Comparison of ENCODE assay signal across 8 mouse cellular contexts in the genomic region with DNA sequence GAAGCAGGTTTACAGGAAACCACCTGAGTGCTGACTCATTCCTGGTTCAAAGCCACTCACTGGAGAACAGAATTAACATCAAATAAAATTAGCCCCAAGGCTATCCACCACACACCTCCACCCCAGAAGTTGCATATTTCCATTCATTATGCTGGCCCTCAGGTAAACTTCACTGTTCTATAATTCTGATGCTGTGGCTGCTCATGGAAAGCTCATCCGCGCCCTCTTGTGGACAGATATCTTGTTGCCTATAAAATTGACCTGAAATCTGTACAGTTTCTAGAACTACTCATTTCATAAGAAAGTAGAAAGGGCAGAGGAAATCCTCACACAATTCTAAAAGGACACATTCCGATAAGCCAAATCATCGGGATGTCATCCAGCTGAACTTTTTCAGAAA. TPM values are rescaled to one million over a fixed set of nuclear protein-coding genes. Genes with fewer than 3 reads are reported as not detected.
A peak's percentile ranks its signal among the peaks of the same experiment; 100 is the strongest.
DNase-seq lines count a peak whose midpoint lies in the region; ATAC-seq and TF ChIP-seq lines count a peak whose summit lies in the region.

No protein-coding gene starts in this region.

- no peaks in the 10 kb centered on the region for H3K4me1 ChIP-seq in heart, embryonic 12.5 days (replicated peaks)
- H3K4me1 ChIP-seq in MEL (ENCODE audit: control insufficient read depth in 1 of 2, insufficient read depth in 2 of 2, low read length in 2 of 2), result peaks cover 0 to 3% of the 10 kb centered on the region in 2 experiments; a peak in 2 of 4 replicates
- no peaks in the 10 kb centered on the region for H3K4me1 ChIP-seq in heart, postnatal 0 days (ENCODE audit: control insufficient read depth, insufficient read depth)
- H3K4me1 ChIP-seq in midbrain, postnatal 0 days (ENCODE audit: insufficient read depth, low read length), result no peaks in the 10 kb centered on the region

- WGBS in heart, embryonic 12.5 days, result 15% methylated on average over 4 of the region's 4 CpGs
- 7% methylated on average over 4 of the region's 4 CpGs for WGBS in heart, postnatal 0 days
- WGBS in midbrain, postnatal 0 days, result 19% methylated on average over 4 of the region's 4 CpGs

- H3K4me2 ChIP-seq in heart, embryonic 12.5 days, result no peak overlapping the region
- H3K4me2 ChIP-seq in heart, postnatal 0 days (ENCODE audit: low read depth, low read length), result no peak overlapping the region
- H3K4me2 ChIP-seq in midbrain, postnatal 0 days (ENCODE audit: low read depth, low read length, poor library complexity, severe bottlenecking), result no peak overlapping the region

- peak; percentile 64 for DNase-seq in heart, adult 8-10 months (ENCODE audit: low spot score)
- DNase-seq in MEL (ENCODE audit: low read depth, low spot score), result peak; percentile 78
- DNase-seq in cerebellum, adult 8-10 months, result peak; percentile 65
- no peak for DNase-seq in heart, postnatal 0 days (ENCODE audit: low spot score)
- DNase-seq in layer of hippocampus, postnatal 25 days (ENCODE audit: extremely low spot score in 1 of 2, low spot score in 1 of 2), result peak; percentile 36 to 84
- peak; percentile 81 for DNase-seq in midbrain, postnatal 0 days (ENCODE audit: low spot score)
- DNase-seq in thymus, adult 18-20 months, result peak; percentile 13 to 37

- H3K9me3 ChIP-seq in heart, embryonic 12.5 days (replicated peaks), result peaks cover 4% of the 10 kb centered on the region; the same call in 1 of the 2 replicates
- no peaks in the 10 kb centered on the region for H3K9me3 ChIP-seq in MEL (replicated peaks; ENCODE audit: insufficient read depth, low read length)
- no peaks in the 10 kb centered on the region for H3K9me3 ChIP-seq in heart, postnatal 0 days (replicated peaks; ENCODE audit: control insufficient read depth, low read length)
- H3K9me3 ChIP-seq in midbrain, postnatal 0 days (ENCODE audit: low read length), result no peaks in the 10 kb centered on the region

- no peaks in the 10 kb centered on the region for H3K79me2 ChIP-seq in MEL (ENCODE audit: control insufficient read depth, insufficient read depth, low read length, poor library complexity)

- TF ChIP-seq RAD21 in MEL (IDR thresholded peaks at IDR 0.05; ENCODE audit: low read depth, low read length), result peak; percentile 87

- peak; percentile 51 to 92 (median 68) for TF ChIP-seq CTCF in MEL (IDR thresholded peaks at IDR 0.05 in 2 of 3, conservative IDR thresholded peaks at IDR 0.05 in 1 of 3; ENCODE audit: control insufficient read depth in 1 of 3, insufficient read depth in 1 of 3, low read depth in 2 of 3, low read length in 3 of 3, poor library complexity in 1 of 3, severe bottlenecking in 1 of 3)
- TF ChIP-seq CTCF in heart, postnatal 0 days (IDR thresholded peaks at IDR 0.05; ENCODE audit: low read depth), result peak; percentile 82
- peak; percentile 88 for TF ChIP-seq CTCF in midbrain, postnatal 0 days (IDR thresholded peaks at IDR 0.05)

- no peak for TF ChIP-seq EP300 in MEL (IDR thresholded peaks at IDR 0.05; ENCODE audit: low read depth in 1 of 2, low read length in 2 of 2)
- no peak for TF ChIP-seq EP300 in heart, postnatal 0 days (IDR thresholded peaks at IDR 0.05; ENCODE audit: low read depth)

- no peak for ATAC-seq in heart, embryonic 12.5 days (ENCODE audit: insufficient number of reproducible peaks, low FRiP score)
- no peak for ATAC-seq in heart, postnatal 0 days (ENCODE audit: insufficient read depth, low read depth)
- ATAC-seq in midbrain, postnatal 0 days (ENCODE audit: low FRiP score), result no peak

- TF ChIP-seq POLR2A in MEL (IDR thresholded peaks at IDR 0.05; ENCODE audit: control insufficient read depth in 1 of 2, insufficient read depth in 1 of 2, low read depth in 1 of 2, low read length in 2 of 2, poor library complexity in 1 of 2), result no peak

- H3K27ac ChIP-seq in heart, embryonic 12.5 days (ENCODE audit: poor library complexity, severe bottlenecking), result no peak overlapping the region
- H3K27ac ChIP-seq in MEL (ENCODE audit: control insufficient read depth, low read depth, low read length), result no peak overlapping the region
- H3K27ac ChIP-seq in heart, postnatal 0 days (ENCODE audit: low read depth), result no peak overlapping the region
- H3K27ac ChIP-seq in midbrain, postnatal 0 days (ENCODE audit: low read depth, low read length), result no peak overlapping the region

- no peaks in the 10 kb centered on the region for H3K27me3 ChIP-seq in heart, embryonic 12.5 days (replicated peaks)
- H3K27me3 ChIP-seq in MEL (ENCODE audit: control insufficient read depth in 1 of 2, insufficient read depth in 2 of 2, low read length in 2 of 2), result no peaks in the 10 kb centered on the region
- H3K27me3 ChIP-seq in heart, postnatal 0 days (ENCODE audit: control insufficient read depth, insufficient read depth, low read length), result no peaks in the 10 kb centered on the region
- H3K27me3 ChIP-seq in midbrain, postnatal 0 days (ENCODE audit: insufficient read depth, low read length), result no peaks in the 10 kb centered on the region

- no peak overlapping the region for H3K9ac ChIP-seq in heart, embryonic 12.5 days
- H3K9ac ChIP-seq in MEL (ENCODE audit: control insufficient read depth, low read depth, low read length, poor library complexity, severe bottlenecking), result no peak overlapping the region
- H3K9ac ChIP-seq in heart, postnatal 0 days (replicated peaks; ENCODE audit: low read depth, low read length), result no peak overlapping the region
- no peak overlapping the region for H3K9ac ChIP-seq in midbrain, postnatal 0 days (replicated peaks; ENCODE audit: low read length, poor library complexity, severe bottlenecking)

- no peaks in the 10 kb centered on the region for H3K36me3 ChIP-seq in heart, embryonic 12.5 days
- peaks cover 0 to 2% of the 10 kb centered on the region in 2 experiments; a peak in 2 of 4 replicates for H3K36me3 ChIP-seq in MEL (ENCODE audit: control insufficient read depth in 1 of 2, insufficient read depth in 2 of 2, low read length in 2 of 2)
- H3K36me3 ChIP-seq in heart, postnatal 0 days (replicated peaks; ENCODE audit: control insufficient read depth, insufficient read depth, low read length), result no peaks in the 10 kb centered on the region
- no peaks in the 10 kb centered on the region for H3K36me3 ChIP-seq in midbrain, postnatal 0 days (ENCODE audit: insufficient read depth, low read length)

- H3K4me3 ChIP-seq in heart, embryonic 12.5 days, result no peak overlapping the region
- no peak overlapping the region for H3K4me3 ChIP-seq in MEL (ENCODE audit: control insufficient read depth in 1 of 2, insufficient read depth in 1 of 2, low read depth in 2 of 2, low read length in 2 of 2)
- H3K4me3 ChIP-seq in heart, postnatal 0 days (ENCODE audit: low read depth, low read length), result no peak overlapping the region
- H3K4me3 ChIP-seq in midbrain, postnatal 0 days (ENCODE audit: low read depth, low read length), result no peak overlapping the region

RNA-seq across cellular contexts. Expression of gene Ndufb6, which starts 6.4 kb away (rescaled TPM):
- total RNA-seq in heart, adult 8-10 months (2022), result 100 to 1,000 TPM; 477 to 496 (median 482) TPM
- polyA plus RNA-seq in heart, embryonic 12.5 days (2016; fragmentation: Nextera tagmentation; extraction: Ambion mirVana), result 457 and 461 TPM in 2 replicates
- total RNA-seq in MEL (2012; rRNA removed), result 225 and 229 TPM in 2 replicates
- 100 to 1,000 TPM in 1 of 2 experiments, not detected in 1; 146 TPM for polyA plus RNA-seq in MEL (2012; ENCODE audit: insufficient read depth in 1 of 2, insufficient read length in 2 of 2, low read depth in 1 of 2, low replicate concordance in 2 of 2, missing spikeins in 1 of 2)
- total RNA-seq in heart, postnatal 0 days (2014; rRNA removed; ENCODE audit: low replicate concordance), result 452 and 553 TPM in 2 replicates
- polyA plus RNA-seq in heart, postnatal 0 days (2015; fragmentation: Nextera tagmentation; extraction: Ambion mirVana), result 1,016 and 1,052 TPM in 2 replicates
- total RNA-seq in layer of hippocampus, postnatal 25 days (2021), result 100 to 1,000 TPM; 166 to 192 TPM
- total RNA-seq in midbrain, postnatal 0 days (2014; rRNA removed), result 129 and 174 TPM in 2 replicates
- 399 and 439 TPM in 2 replicates for polyA plus RNA-seq in midbrain, postnatal 0 days (2015; fragmentation: Nextera tagmentation; extraction: Ambion mirVana)

RNA-seq across cellular contexts. Expression of gene Topors, which starts 15.9 kb away (rescaled TPM):
- 10 to 100 TPM in 3 of 4 experiments, 1 to 10 TPM in 1; 9.4 to 11.5 (median 10.1) TPM for total RNA-seq in heart, adult 8-10 months (2022)
- polyA plus RNA-seq in heart, embryonic 12.5 days (2016; fragmentation: Nextera tagmentation; extraction: Ambion mirVana), result 35.3 and 36.3 TPM in 2 replicates
- total RNA-seq in MEL (2012; rRNA removed), result 36.2 and 38.3 TPM in 2 replicates
- 10 to 100 TPM; 32.0 to 62.7 TPM for polyA plus RNA-seq in MEL (2012; ENCODE audit: insufficient read depth in 1 of 2, insufficient read length in 2 of 2, low read depth in 1 of 2, low replicate concordance in 2 of 2, missing spikeins in 1 of 2)
- 23.6 and 30.3 TPM in 2 replicates for total RNA-seq in heart, postnatal 0 days (2014; rRNA removed; ENCODE audit: low replicate concordance)
- 15.1 and 15.5 TPM in 2 replicates for polyA plus RNA-seq in heart, postnatal 0 days (2015; fragmentation: Nextera tagmentation; extraction: Ambion mirVana)
- 10 to 100 TPM; 19.2 to 20.4 TPM for total RNA-seq in layer of hippocampus, postnatal 25 days (2021)
- total RNA-seq in midbrain, postnatal 0 days (2014; rRNA removed), result 24.4 and 25.3 TPM in 2 replicates
- polyA plus RNA-seq in midbrain, postnatal 0 days (2015; fragmentation: Nextera tagmentation; extraction: Ambion mirVana), result 25.9 and 29.9 TPM in 2 replicates

RNA-seq across cellular contexts. Expression of gene Smim27, which starts 16.2 kb away (rescaled TPM):
- total RNA-seq in heart, adult 8-10 months (2022), result 10 to 100 TPM; 38.6 to 57.0 (median 48.2) TPM
- 28.4 and 34.7 TPM in 2 replicates for polyA plus RNA-seq in heart, embryonic 12.5 days (2016; fragmentation: Nextera tagmentation; extraction: Ambion mirVana)
- total RNA-seq in MEL (2012; rRNA removed), result 5.7 and 7.3 TPM in 2 replicates
- polyA plus RNA-seq in MEL (2012; ENCODE audit: insufficient read depth in 1 of 2, insufficient read length in 2 of 2, low read depth in 1 of 2, low replicate concordance in 2 of 2, missing spikeins in 1 of 2), result 10 to 100 TPM in 1 of 2 experiments, not detected in 1; 12.1 TPM
- total RNA-seq in heart, postnatal 0 days (2014; rRNA removed; ENCODE audit: low replicate concordance), result 0.65 and 4.9 TPM in 2 replicates
- 48.4 and 49.4 TPM in 2 replicates for polyA plus RNA-seq in heart, postnatal 0 days (2015; fragmentation: Nextera tagmentation; extraction: Ambion mirVana)
- total RNA-seq in layer of hippocampus, postnatal 25 days (2021), result 10 to 100 TPM; 13.8 to 16.3 TPM
- 0.71 and 3.0 TPM in 2 replicates for total RNA-seq in midbrain, postnatal 0 days (2014; rRNA removed)
- polyA plus RNA-seq in midbrain, postnatal 0 days (2015; fragmentation: Nextera tagmentation; extraction: Ambion mirVana), result 13.9 and 18.8 TPM in 2 replicates

RNA-seq across cellular contexts. Expression of gene Ddx58, which starts 46.0 kb away (rescaled TPM):
- total RNA-seq in heart, adult 8-10 months (2022), result 1 to 10 TPM; 6.3 to 9.0 (median 7.0) TPM
- 8.1 and 8.7 TPM in 2 replicates for polyA plus RNA-seq in heart, embryonic 12.5 days (2016; fragmentation: Nextera tagmentation; extraction: Ambion mirVana)
- total RNA-seq in MEL (2012; rRNA removed), result 0.26 and 0.58 TPM in 2 replicates
- 1 to 10 TPM in 1 of 2 experiments, not detected in 1; 1.0 TPM for polyA plus RNA-seq in MEL (2012; ENCODE audit: insufficient read depth in 1 of 2, insufficient read length in 2 of 2, low read depth in 1 of 2, low replicate concordance in 2 of 2, missing spikeins in 1 of 2)
- 16.0 and 17.5 TPM in 2 replicates for total RNA-seq in heart, postnatal 0 days (2014; rRNA removed; ENCODE audit: low replicate concordance)
- 6.7 and 7.5 TPM in 2 replicates for polyA plus RNA-seq in heart, postnatal 0 days (2015; fragmentation: Nextera tagmentation; extraction: Ambion mirVana)
- 1 to 10 TPM; 3.2 to 3.6 TPM for total RNA-seq in layer of hippocampus, postnatal 25 days (2021)
- 5.0 and 6.4 TPM in 2 replicates for total RNA-seq in midbrain, postnatal 0 days (2014; rRNA removed)
- polyA plus RNA-seq in midbrain, postnatal 0 days (2015; fragmentation: Nextera tagmentation; extraction: Ambion mirVana), result 3.0 and 3.3 TPM in 2 replicates
